Mouse (Mus musculus): ENCODE data around the gene Sapcd2.
A peak's percentile ranks its signal among the peaks of the same experiment; 100 is the strongest.

The Sapcd2 gene

GRCm38 (mm10) chr2:25426721-25427191 is 54.6 kb downstream of the Sapcd2 start:
- DNase-seq = peak; percentile 75

GRCm38 (mm10) chr2:25427256-25427655 is 55.1 kb downstream of the Sapcd2 start:
- no peak for DNase-seq

Measured in cerebellum, adult 11 months (tissue).